Mouse (Mus musculus): ENCODE measurements at regions not wholly inside any gene's neighbourhood (a gene's known extent, or its start where the extent isn't known, plus 50 kb on each side); places are given as distances from the start of the nearest gene placed in this dataset.

DNA sequence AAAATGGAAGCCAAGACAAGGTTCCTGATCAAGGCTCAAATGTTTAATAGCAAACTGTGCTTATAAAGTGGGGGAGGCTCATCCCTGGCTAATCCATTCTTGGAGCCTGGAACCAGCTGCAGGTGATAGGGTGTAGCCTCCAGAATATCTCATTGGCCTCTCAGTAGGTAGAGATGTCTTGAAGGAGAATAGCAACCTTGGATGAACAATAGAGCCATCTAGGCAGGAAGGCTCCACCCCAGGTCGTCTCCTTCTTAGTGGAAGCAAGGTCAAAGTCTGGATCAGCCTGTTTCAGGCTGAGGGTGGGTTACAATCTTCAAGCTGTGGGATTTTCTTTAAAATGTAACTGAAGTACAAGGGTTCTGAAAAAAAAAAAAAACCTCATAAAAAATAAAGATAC lies 63.9 kb upstream of the Esp8 start:
- no peak for DNase-seq (ENCODE audit: extremely low spot score in 1 of 2, low spot score in 1 of 2)

DNA sequence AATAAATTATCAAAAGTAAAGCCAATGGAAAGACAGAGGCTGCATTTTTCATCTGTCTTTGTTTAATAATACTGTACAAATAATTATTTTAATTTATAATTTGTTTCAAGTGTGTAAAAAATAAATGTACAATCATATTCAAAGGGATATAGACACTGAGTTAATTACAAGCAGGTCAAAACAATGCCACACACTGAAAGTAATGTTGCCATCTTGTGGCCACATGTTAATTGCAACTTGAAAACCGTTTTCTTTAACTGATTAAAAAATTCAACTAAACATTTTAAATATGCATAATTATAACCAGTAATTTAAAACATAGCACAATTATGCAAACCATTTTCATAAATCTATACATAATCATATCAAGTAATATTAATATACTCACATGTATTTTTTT lies 89.4 kb upstream of the Esp8 start:
- DNase-seq (ENCODE audit: extremely low spot score in 1 of 2, low spot score in 1 of 2) = peak in 1 of 2 experiments; percentile 15

DNA sequence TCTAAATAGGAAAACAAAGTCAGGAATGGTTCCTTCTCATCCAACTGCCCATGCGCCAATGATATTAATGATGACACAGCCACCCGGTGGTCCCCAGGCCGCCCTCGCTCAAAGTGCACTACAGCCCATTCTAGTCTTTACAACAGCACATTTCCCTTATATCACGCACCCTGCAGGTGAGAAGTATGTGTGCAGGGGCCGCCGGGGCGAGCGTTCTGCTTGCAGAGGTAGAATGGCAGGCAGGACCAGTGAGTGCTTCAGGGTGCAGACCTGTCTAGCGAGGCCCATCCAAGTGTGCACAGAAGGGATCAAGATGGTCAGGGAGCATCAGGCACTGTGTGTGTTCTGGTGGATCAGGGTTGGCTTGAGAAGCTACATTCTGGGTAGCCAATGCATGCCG lies 99.6 kb upstream of the Crisp1 start:
- no peak for DNase-seq (ENCODE audit: extremely low spot score in 1 of 2, low spot score in 1 of 2)

DNA sequence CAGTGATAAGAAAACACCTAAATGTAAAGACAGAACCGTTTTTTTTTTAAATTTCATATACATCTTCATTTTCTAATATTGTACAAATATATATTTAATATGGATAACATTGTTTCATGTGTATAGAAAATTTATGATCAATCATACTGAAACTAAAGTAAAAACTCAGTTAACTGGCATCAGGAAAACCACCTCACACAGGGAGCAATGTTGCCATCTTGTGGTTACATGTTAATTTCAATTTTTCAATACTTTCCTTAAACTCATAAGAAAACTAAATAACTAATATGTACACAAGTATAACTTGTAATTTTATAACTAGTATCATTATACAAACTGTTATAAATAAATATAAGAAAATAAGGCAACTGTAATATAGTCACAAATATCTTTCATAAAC lies 65.6 kb upstream of the Crisp1 start:
- DNase-seq (ENCODE audit: extremely low spot score in 1 of 2, low spot score in 1 of 2) = no peak

DNA sequence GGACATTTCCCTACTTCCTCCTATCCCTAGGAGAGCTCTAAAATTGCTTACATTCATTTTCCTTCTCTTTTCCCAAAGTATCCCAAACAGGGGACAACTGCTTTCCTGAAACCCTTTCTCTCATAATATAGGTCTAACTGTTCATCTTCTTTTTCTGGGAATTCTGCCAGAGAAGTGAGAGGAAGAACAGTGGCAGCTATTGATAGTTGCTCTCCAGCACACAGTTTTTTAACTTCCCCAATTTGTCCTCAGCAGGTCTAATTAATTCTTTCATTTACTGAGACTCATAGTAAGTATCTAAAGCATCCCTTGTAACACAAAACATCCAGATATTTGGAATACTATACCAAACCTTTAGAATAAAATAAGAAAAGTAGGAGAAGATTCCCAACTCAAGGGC lies 53.7 kb upstream of the Crisp1 start:
- no peak for DNase-seq (ENCODE audit: extremely low spot score in 1 of 2, low spot score in 1 of 2)
